Mouse (Mus musculus) CD4-positive, CD25-positive, alpha-beta regulatory T cell, adult 4 months (primary cell): ENCODE results near the gene Gm11437. TPM values are rescaled to one million over a fixed set of nuclear protein-coding genes. Genes with fewer than 3 reads are reported as not detected.
A peak's percentile ranks its signal among the peaks of the same experiment; 100 is the strongest.

ENCODE experiments used
- ATAC-seq: one replicate; pipeline ENCODE4 v1.8.0; 2017
- polyA plus RNA-seq, 2 experiments: library from polyadenylated mRNA; unstranded; fragments of 100-300 nt; shearing (Covaris generic); gene quantifications; one replicate each; pipeline ENCODE4 v1.2.1; 2017

The Gm11437 gene
- not detected for polyA plus RNA-seq

GRCm38 (mm10) chr11:84167046-84167526, at the start of gene Gm11437:
Gene Gm11437, minus strand, starts transcription at chr11:84167476.
- no peak for ATAC-seq

DNA sequence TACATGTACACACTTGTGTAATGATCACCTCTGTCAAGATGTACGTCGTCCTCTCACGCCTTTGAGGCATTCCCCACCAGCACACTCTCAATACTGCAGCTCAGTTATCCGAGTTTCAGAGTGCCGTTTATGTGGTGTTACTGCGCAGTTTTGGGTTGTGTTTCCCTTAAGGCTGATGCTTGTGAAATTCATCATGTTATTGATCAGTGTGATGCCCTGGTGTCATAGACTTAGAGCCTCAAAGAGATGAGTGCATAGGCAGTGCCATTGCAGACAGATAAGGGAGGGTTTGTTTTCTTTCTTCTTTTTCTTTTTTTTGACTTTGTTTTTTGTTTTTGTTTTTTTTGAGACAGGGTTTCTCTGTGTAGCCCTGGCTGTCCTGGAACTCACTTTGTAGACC, 43.6 kb upstream of the Gm11437 start:
- no peak for ATAC-seq

DNA sequence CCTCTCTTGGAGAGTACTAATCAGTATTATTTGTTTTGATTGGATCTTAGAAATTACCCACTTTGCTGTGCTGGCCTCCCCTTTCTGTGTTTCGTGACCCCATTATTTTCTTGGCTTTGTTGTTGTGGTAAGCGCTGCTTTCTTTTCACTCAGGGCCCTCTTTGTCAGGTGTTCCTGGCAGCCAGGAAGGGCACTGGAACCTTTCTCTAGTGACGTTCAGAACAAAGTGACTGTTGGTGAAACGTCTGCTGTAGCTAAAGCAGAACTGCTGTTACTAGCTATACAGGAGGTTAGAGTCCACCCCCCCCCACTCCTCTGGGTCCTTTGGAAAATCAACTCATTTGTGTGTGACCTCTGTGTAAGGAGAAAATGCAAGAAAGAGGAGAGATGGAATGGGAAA, 38.5 kb upstream of the Gm11437 start:
- ATAC-seq = no peak

- no peak for ATAC-seq
Observed at GRCm38 (mm10) chr11:84197607-84198402, 30.5 kb upstream of the Gm11437 start.

GRCm38 (mm10) chr11:84194751-84195150, 27.5 kb upstream of the Gm11437 start:
- ATAC-seq = no peak

- ATAC-seq = no peak
Observed at GRCm38 (mm10) chr11:84193249-84193648, 26.0 kb upstream of the Gm11437 start.

GRCm38 (mm10) chr11:84190581-84191233, 23.4 kb upstream of the Gm11437 start:
- ATAC-seq = no peak

- ATAC-seq = no peak
Observed at GRCm38 (mm10) chr11:84188530-84188929, 21.3 kb upstream of the Gm11437 start.

GRCm38 (mm10) chr11:84181286-84181685, 14.0 kb upstream of the Gm11437 start:
- no peak for ATAC-seq

GRCm38 (mm10) chr11:84179954-84180598, 12.8 kb upstream of the Gm11437 start:
- ATAC-seq = peak; percentile 63

GRCm38 (mm10) chr11:84179226-84179953, 12.1 kb upstream of the Gm11437 start:
- peak; percentile 74 for ATAC-seq

DNA sequence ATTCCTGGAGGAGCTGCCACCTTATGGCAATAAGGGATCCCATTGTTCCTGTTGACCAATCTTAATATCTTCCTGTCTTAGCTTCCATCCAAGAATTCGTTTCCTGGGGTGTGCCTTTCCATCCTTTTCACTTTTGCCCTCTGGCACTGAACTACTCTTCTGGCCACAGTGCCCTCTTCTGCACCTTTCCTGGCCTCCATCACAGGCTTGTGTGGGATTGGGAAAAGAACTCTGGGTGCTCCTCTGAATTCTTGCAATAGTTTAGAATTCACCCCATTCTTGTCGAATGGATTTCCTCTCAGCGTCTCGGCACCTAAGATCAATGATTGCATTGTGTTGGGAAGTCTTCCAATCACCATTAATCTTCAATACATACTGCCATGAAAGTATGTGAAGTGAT, 11.3 kb upstream of the Gm11437 start:
- ATAC-seq = no peak

- ATAC-seq = no peak
Observed at GRCm38 (mm10) chr11:84172539-84173435, 5.5 kb upstream of the Gm11437 start.

DNA sequence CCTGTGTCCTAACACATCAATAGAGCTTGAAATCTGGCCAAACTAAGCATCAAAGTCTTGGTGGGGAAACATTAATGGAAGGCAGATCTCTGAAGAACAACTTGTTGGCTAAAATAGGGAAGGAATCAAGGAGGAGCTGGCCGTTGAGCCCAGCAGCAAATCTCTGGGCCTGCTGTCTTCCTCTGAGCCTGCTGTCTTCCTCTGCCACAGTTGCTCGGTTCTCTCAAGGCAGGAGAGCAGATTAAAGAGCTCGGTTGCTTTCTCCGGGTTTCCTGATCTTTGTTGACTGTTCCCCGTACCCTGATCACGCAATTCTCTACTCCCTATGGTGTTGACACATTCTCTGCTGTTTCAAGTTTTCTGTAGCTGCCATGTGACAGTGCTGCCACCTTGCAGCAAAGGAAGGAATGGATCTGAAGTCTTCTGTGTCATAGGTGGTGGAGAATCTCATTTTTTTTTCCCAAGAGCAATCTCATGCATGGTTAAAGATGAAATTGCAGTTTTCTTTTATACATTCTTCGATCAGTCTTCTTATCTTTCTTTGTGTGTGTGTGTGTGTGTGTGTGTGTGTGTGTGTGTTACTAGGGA, 1.5 kb upstream of the Gm11437 start:
- ATAC-seq = no peak

GRCm38 (mm10) chr11:84164561-84164960, 2.7 kb downstream of the Gm11437 start:
- ATAC-seq = no peak

GRCm38 (mm10) chr11:84164123-84164522, 3.2 kb downstream of the Gm11437 start:
- no peak for ATAC-seq

- ATAC-seq = no peak
Observed at GRCm38 (mm10) chr11:84156535-84157262, 10.6 kb downstream of the Gm11437 start.

DNA sequence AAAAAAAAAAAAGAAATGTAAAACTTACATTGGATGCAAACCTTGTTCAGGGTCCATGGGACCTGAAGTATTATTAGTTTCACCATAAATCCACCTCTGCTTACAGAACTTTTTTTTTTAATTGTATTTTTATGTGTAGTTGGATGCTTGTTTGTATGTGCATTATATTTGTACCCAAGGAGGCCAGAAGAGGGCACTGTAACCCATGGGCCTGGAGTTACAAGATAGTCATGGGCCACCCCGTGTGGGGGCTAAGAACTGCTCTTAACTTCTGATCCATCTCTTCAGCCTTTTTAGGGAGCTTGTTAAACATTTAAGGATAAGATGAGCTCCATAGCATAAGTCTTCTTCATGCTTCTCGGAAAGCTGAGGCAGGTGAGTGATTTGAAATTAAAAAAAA, 16.4 kb downstream of the Gm11437 start:
- ATAC-seq = no peak

GRCm38 (mm10) chr11:84146081-84146480, 21.2 kb downstream of the Gm11437 start:
- ATAC-seq = no peak

GRCm38 (mm10) chr11:84145201-84145798, 22.0 kb downstream of the Gm11437 start:
- ATAC-seq = no peak
